Mouse (Mus musculus) liver, embryonic 15.5 days (tissue): ENCODE results near the gene Hoxd1. TPM values are rescaled to one million over a fixed set of nuclear protein-coding genes. Genes with fewer than 3 reads are reported as not detected.

Experiments
- ATAC-seq: fragments of 200-750 bp; cut with Nextera tagmentation; 2 replicates; pipeline ENCODE4 v1.8.0; 2017; ENCODE audit warnings: moderate number of reproducible peaks, mild to moderate bottlenecking, moderate library complexity; ENCODE audit not compliant: insufficient read depth
- H3K27ac ChIP-seq: fragments of 300-500 bp; sonication (generic); replicated peaks from 2 replicates; pipeline ENCODE4 v1.5.1; 2015; ENCODE audit warnings: mild to moderate bottlenecking, inconsistent platforms
- H3K27me3 ChIP-seq: fragments of 300-500 bp; sonication (generic); 2 replicates; pipeline ENCODE4 v1.6.1; 2015; ENCODE audit warnings: mild to moderate bottlenecking, inconsistent platforms
- H3K36me3 ChIP-seq: fragments of 300-500 bp; sonication (generic); replicated peaks from 2 replicates; pipeline ENCODE4 v1.6.1; 2015; ENCODE audit warnings: moderate library complexity, mild to moderate bottlenecking, inconsistent platforms
- H3K4me1 ChIP-seq: fragments of 300-500 bp; sonication (generic); replicated peaks from 2 replicates; pipeline ENCODE4 v1.6.1; 2015; ENCODE audit warnings: inconsistent platforms
- H3K4me2 ChIP-seq: fragments of 300-500 bp; sonication (generic); 2 replicates; pipeline ENCODE4 v1.6.1; 2015; ENCODE audit warnings: moderate library complexity, mild to moderate bottlenecking, inconsistent platforms
- H3K4me3 ChIP-seq: fragments of 300-500 bp; sonication (generic); replicated peaks from 2 replicates; pipeline ENCODE4 v1.5.1; 2015; ENCODE audit warnings: mild to moderate bottlenecking, inconsistent platforms
- H3K9ac ChIP-seq: fragments of 300-500 bp; sonication (generic); 2 replicates; pipeline ENCODE4 v1.6.1; 2015; ENCODE audit warnings: moderate library complexity, mild to moderate bottlenecking, inconsistent platforms
- H3K9me3 ChIP-seq: fragments of 300-500 bp; sonication (generic); replicated peaks from 2 replicates; pipeline ENCODE4 v1.6.1; 2016; ENCODE audit warnings: inconsistent platforms
- WGBS: fragments of 180-500 bp; shearing (Covaris S2); methylation state at CpG from one replicate; pipeline ENCODE4 v1.1.7; 2015; ENCODE audit warnings: mixed read lengths; ENCODE audit not compliant: insufficient replicate concordance; 5-methylcytosine and 5-hydroxymethylcytosine counted together
- microRNA counts: library from miRNA; unstranded; fragments of <30 nt; microRNA quantifications from one replicate; lab custom pipeline; 2016
- microRNA-seq: library from miRNA; unstranded; fragments of <30 nt; microRNA quantifications from one replicate; pipeline ENCODE4, GENCODE M21; 2016
- polyA plus RNA-seq: library from polyadenylated mRNA; unstranded; fragments of >200 nt; fragmentation: Nextera tagmentation; extraction: Ambion mirVana; gene quantifications from 2 replicates; pipeline ENCODE4 v1.2.1, GENCODE M21; 2015

Gene Hoxd1
- polyA plus RNA-seq, 1 experiment from 2014 or later: 0.05 TPM

- no peak overlapping the region for H3K27ac ChIP-seq
- no peaks in the 10 kb centered on the region for H3K9me3 ChIP-seq
- H3K27me3 ChIP-seq: peaks cover 5% of the 10 kb centered on the region; the same call in 1 of the 2 replicates
- WGBS: 50% methylated on average over 7 of the region's 7 CpGs
- no peak overlapping the region for H3K4me2 ChIP-seq
- no peak overlapping the region for H3K9ac ChIP-seq
- no peak for ATAC-seq
- H3K4me1 ChIP-seq: no peaks in the 10 kb centered on the region
- no peaks in the 10 kb centered on the region for H3K36me3 ChIP-seq
- no peak overlapping the region for H3K4me3 ChIP-seq
Observed at GRCm38 (mm10) chr2:74795531-74795930, 32.8 kb downstream of the Hoxd1 start.

- ATAC-seq: no peak
- no peaks in the 10 kb centered on the region for H3K9me3 ChIP-seq
- 73% methylated on average over 5 of the region's 5 CpGs for WGBS
Observed at GRCm38 (mm10) chr2:74808431-74808830, 45.7 kb downstream of the Hoxd1 start.

More at GRCm38 (mm10) chr2:74808431-74808830, 45.7 kb downstream of the Hoxd1 start:
- Histone ChIP-seq H3K4me1 (no peaks in the 10 kb centered on the region), H3K9ac (no peak overlapping the region), H3K36me3 (no peaks in the 10 kb centered on the region), H3K4me2 (no peak overlapping the region), H3K27ac (no peak overlapping the region), H3K4me3 (no peak overlapping the region), H3K27me3 (peaks cover 15% of the 10 kb centered on the region)

MicroRNA genes within 50 kb of the gene (microRNA counts, 519-probe panel; counts per million panel counts)
- not detected for microRNA mmu-miR-10b (lab: Ali Mortazavi, UCI)

Small RNA genes lying within 50 kb of the gene (microRNA-seq; reads per million reads assigned to microRNA genes)
- gene Mir10b: 874 reads per million, percentile 75 among the genes with 10 or more reads in this experiment

Other genes starting within 250 kb of the Hoxd1 start
- 15.1 and 17.3 TPM in 2 replicates for gene Lnpk, start 183.5 kb upstream of the Hoxd1 start, polyA plus RNA-seq
- gene Evx2, start 103.4 kb upstream of the Hoxd1 start, polyA plus RNA-seq: not detected in 2 replicates
- not detected in 2 replicates for gene Hoxd13, start 94.7 kb upstream of the Hoxd1 start, polyA plus RNA-seq
- gene Hoxd12, start 88.0 kb upstream of the Hoxd1 start, polyA plus RNA-seq: not detected in 2 replicates
- gene Hoxd11, start 83.4 kb upstream of the Hoxd1 start, polyA plus RNA-seq: not detected in 2 replicates
- not detected in 2 replicates for gene Hoxd10, start 71.1 kb upstream of the Hoxd1 start, polyA plus RNA-seq
- not detected in 2 replicates for gene Hoxd9, start 65.3 kb upstream of the Hoxd1 start, polyA plus RNA-seq
- gene Hoxd8, start 58.4 kb upstream of the Hoxd1 start, polyA plus RNA-seq: 0.05 TPM in 2 replicates
- gene Hoxd3, start 51.1 kb upstream of the Hoxd1 start, polyA plus RNA-seq: 0.03 TPM in 1 of 2 replicates, not detected in the other
- gene Hoxd4, start 51.1 kb upstream of the Hoxd1 start, polyA plus RNA-seq: not detected in 2 replicates
- gene Gm28230, start 36.3 kb upstream of the Hoxd1 start, polyA plus RNA-seq: not detected in 2 replicates
- 47.1 and 55.3 TPM in 2 replicates for gene Mtx2, start 62.8 kb downstream of the Hoxd1 start, polyA plus RNA-seq